Mouse (Mus musculus) common myeloid progenitor, adult 5-6 weeks (primary cell): ENCODE data around the gene Abracl. TPM values are rescaled to one million over a fixed set of nuclear protein-coding genes. Genes with fewer than 3 reads are reported as not detected.

ENCODE experiments used
- total RNA-seq: library from RNA; stranded (forward); fragments of 200-1000, 187-1606 nt; gene quantifications from 2 replicates; pipeline ENCODE4 v1.2.3, GENCODE M21; 2017

The Abracl gene
- total RNA-seq, 1 experiment from 2014 or later = 349 TPM

Other genes with a start within 250 kb of the Abracl start
- 0.82 and 0.87 TPM in 2 replicates for gene Txlnb, start 227.1 kb downstream of the Abracl start, total RNA-seq
- 29.1 and 30.3 TPM in 2 replicates for gene Heca, start 75.2 kb downstream of the Abracl start, total RNA-seq
- 45.4 and 50.2 TPM in 2 replicates for gene Reps1, start 32.6 kb upstream of the Abracl start, total RNA-seq
- not detected in 2 replicates for gene Ect2l, start 187.6 kb upstream of the Abracl start, total RNA-seq
- gene Ccdc28a, start 211.7 kb upstream of the Abracl start, total RNA-seq = 8.5 and 10.2 TPM in 2 replicates